In the genomic region with DNA sequence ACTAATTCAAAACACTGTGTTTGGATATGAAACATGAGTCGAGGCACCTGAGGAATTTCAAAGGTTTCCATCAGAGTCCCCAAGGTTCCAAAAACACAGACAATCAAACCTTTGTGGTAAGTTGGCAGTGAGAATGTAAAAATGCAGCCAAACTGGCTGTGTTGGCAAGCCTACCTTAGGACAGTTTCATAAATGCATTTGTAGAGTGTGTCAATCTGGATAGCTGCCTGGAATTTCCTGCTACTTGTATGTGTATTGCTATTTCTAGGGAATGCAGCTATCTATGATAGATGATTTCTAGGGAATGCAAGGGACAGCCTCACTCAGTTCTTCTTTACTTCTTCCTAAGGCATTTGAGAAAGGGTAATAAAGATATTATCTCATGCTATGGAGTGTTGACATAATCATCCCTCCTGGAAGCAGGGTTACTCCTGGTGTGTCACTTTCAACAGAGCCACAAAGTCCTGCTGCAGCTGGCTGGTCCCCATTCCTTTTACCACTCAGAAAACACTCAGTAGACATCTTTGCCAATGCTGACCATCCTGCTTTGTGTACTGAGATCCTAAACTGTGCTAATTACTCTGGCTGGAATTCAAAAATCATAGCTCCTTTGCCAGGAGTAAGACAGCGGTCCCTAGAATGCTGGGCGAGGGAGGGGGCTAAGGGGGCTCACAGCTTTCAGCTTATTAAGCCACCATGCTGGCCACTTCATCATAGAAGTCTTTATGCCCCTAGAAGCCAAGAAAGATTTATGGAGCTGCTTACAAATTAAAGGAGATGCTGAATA, we compare ENCODE assay signal across 8 mouse cellular contexts.
DNase-seq lines count a peak whose midpoint lies in the region; ATAC-seq lines count a peak whose summit lies in the region.

No protein-coding gene starts in this region.

- no peak overlapping the region for H3K4me2 ChIP-seq in kidney, embryonic 15.5 days
- no peak overlapping the region for H3K4me2 ChIP-seq in embryonic facial prominence, embryonic 13.5 days
- no peak overlapping the region for H3K4me2 ChIP-seq in liver, embryonic 11.5 days

- intact Hi-C loops in heart, postnatal 10 days (cut with DNase I): no loop called here

- peak; percentile 5 for DNase-seq in kidney, postnatal 10 days
- peak; percentile 94 for DNase-seq in Muller cell, postnatal 12 days (ENCODE audit: inconsistent ontology term)
- DNase-seq in limb, embryonic 10.5 days (ENCODE audit: low spot score): no peak
- no peak for DNase-seq in thymus, adult 18-20 months
- no peak for DNase-seq in heart, postnatal 10 days
- DNase-seq in liver, embryonic 11.5 days (ENCODE audit: low spot score): no peak

- H3K4me3 ChIP-seq in kidney, embryonic 15.5 days (replicated peaks): no peak overlapping the region
- H3K4me3 ChIP-seq in embryonic facial prominence, embryonic 13.5 days: no peak overlapping the region
- no peak overlapping the region for H3K4me3 ChIP-seq in limb, embryonic 10.5 days
- H3K4me3 ChIP-seq in liver, embryonic 11.5 days (ENCODE audit: low read depth, low read length): no peak overlapping the region

- no peaks in the 10 kb centered on the region for H3K4me1 ChIP-seq in kidney, embryonic 15.5 days
- peaks cover 7% of the 10 kb centered on the region; the same call in 1 of the 2 replicates for H3K4me1 ChIP-seq in embryonic facial prominence, embryonic 13.5 days
- H3K4me1 ChIP-seq in limb, embryonic 10.5 days: peaks cover 15% of the 10 kb centered on the region
- H3K4me1 ChIP-seq in liver, embryonic 11.5 days (replicated peaks; ENCODE audit: control insufficient read depth, insufficient read depth, low read length): no peaks in the 10 kb centered on the region

- no peak for ATAC-seq in kidney, embryonic 15.5 days (replicated peaks; ENCODE audit: low FRiP score)
- ATAC-seq in embryonic facial prominence, embryonic 13.5 days (ENCODE audit: insufficient number of reproducible peaks, insufficient read depth, low FRiP score, low TSS enrichment, low read depth): no peak
- ATAC-seq in liver, embryonic 11.5 days (replicated peaks; ENCODE audit: low FRiP score): no peak

- no peaks in the 10 kb centered on the region for H3K9me3 ChIP-seq in kidney, embryonic 15.5 days (replicated peaks)
- H3K9me3 ChIP-seq in embryonic facial prominence, embryonic 13.5 days: no peaks in the 10 kb centered on the region
- no peaks in the 10 kb centered on the region for H3K9me3 ChIP-seq in limb, embryonic 10.5 days (replicated peaks)
- H3K9me3 ChIP-seq in liver, embryonic 11.5 days (ENCODE audit: control insufficient read depth, low read length): no peaks in the 10 kb centered on the region

- 71% methylated on average over 3 of the region's 3 CpGs for WGBS in kidney, embryonic 15.5 days
- 60% methylated on average over 3 of the region's 3 CpGs for WGBS in embryonic facial prominence, embryonic 13.5 days
- WGBS in limb, embryonic 10.5 days: 71% methylated on average over 3 of the region's 3 CpGs
- WGBS in liver, embryonic 11.5 days: 78% methylated on average over 3 of the region's 3 CpGs

- no peak overlapping the region for H3K9ac ChIP-seq in kidney, embryonic 15.5 days
- no peak overlapping the region for H3K9ac ChIP-seq in embryonic facial prominence, embryonic 13.5 days
- H3K9ac ChIP-seq in liver, embryonic 11.5 days (ENCODE audit: low read depth, low read length): no peak overlapping the region

- H3K27me3 ChIP-seq in kidney, embryonic 15.5 days: no peaks in the 10 kb centered on the region
- H3K27me3 ChIP-seq in embryonic facial prominence, embryonic 13.5 days: no peaks in the 10 kb centered on the region
- no peaks in the 10 kb centered on the region for H3K27me3 ChIP-seq in limb, embryonic 10.5 days (ENCODE audit: low read depth, poor library complexity, severe bottlenecking)
- no peaks in the 10 kb centered on the region for H3K27me3 ChIP-seq in liver, embryonic 11.5 days (replicated peaks; ENCODE audit: control insufficient read depth, insufficient read depth, low read length)

- H3K36me3 ChIP-seq in kidney, embryonic 15.5 days: no peaks in the 10 kb centered on the region
- H3K36me3 ChIP-seq in embryonic facial prominence, embryonic 13.5 days: no peaks in the 10 kb centered on the region
- no peaks in the 10 kb centered on the region for H3K36me3 ChIP-seq in limb, embryonic 10.5 days
- H3K36me3 ChIP-seq in liver, embryonic 11.5 days (ENCODE audit: control insufficient read depth, insufficient read depth, low read length): no peaks in the 10 kb centered on the region

- H3K27ac ChIP-seq in kidney, embryonic 15.5 days: no peak overlapping the region
- H3K27ac ChIP-seq in embryonic facial prominence, embryonic 13.5 days: peak overlapping the region; percentile 55
- peak overlapping the region; percentile 50; the same call in 1 of the 2 replicates for H3K27ac ChIP-seq in limb, embryonic 10.5 days
- no peak overlapping the region for H3K27ac ChIP-seq in liver, embryonic 11.5 days (ENCODE audit: low read depth, low read length)

Comparison
In these comparisons a context has a peak if more than half of its experiments do, and no peak if none do; other contexts are left out.
1. DNase-seq: peak in kidney, postnatal 10 days (single experiment) and Muller cell, postnatal 12 days (single experiment); none in limb, embryonic 10.5 days (single experiment), thymus, adult 18-20 months (0 of 2), heart, postnatal 10 days (0 of 2) and liver, embryonic 11.5 days (single experiment).
2. H3K27ac ChIP-seq: peak in embryonic facial prominence, embryonic 13.5 days (single experiment) and limb, embryonic 10.5 days (single experiment); none in kidney, embryonic 15.5 days (single experiment) and liver, embryonic 11.5 days (single experiment).